Mouse (Mus musculus): Measurements from ENCODE around the gene T. TPM values are rescaled to one million over a fixed set of nuclear protein-coding genes. Genes with fewer than 3 reads are reported as not detected.

The T gene
- total and polyA plus RNA-seq, 2 experiments: not detected

- Histone ChIP-seq H3K36me3 (ENCODE audit: control insufficient read depth, insufficient read depth, low read length) (no peaks in the 10 kb centered on the region), H3K27me3 (ENCODE audit: control insufficient read depth, insufficient read depth, low read length) (no peaks in the 10 kb centered on the region), H3K9ac (ENCODE audit: low read depth, low read length) (no peak overlapping the region), H3K79me2 (ENCODE audit: control insufficient read depth, insufficient read depth, low read length) (no peaks in the 10 kb centered on the region), H3K4me1 (ENCODE audit: control insufficient read depth, insufficient read depth, low read length) (peaks cover 5% of the 10 kb centered on the region; the same call in 1 of the 2 replicates), H3K4me3 (ENCODE audit: insufficient read depth, low read depth, low read length) (no peak overlapping the region), H3K27ac (replicated peaks; ENCODE audit: insufficient read depth, low read depth, low read length) (no peak overlapping the region)
- 39% methylated on average over 5 of the region's 5 CpGs for WGBS
- DNase-seq (ENCODE audit: extremely low read depth, low read depth, low spot score): no peak
- no peak for TF ChIP-seq POLR2A (IDR thresholded peaks at IDR 0.05; ENCODE audit: extremely low read depth, insufficient read depth, low read length)
- TF ChIP-seq CTCF (IDR thresholded peaks at IDR 0.05; ENCODE audit: low read depth, low read length): no peak
These were observed 12.7 kb upstream of the T start for GRCm38 (mm10) chr17:8421517-8421916.

- DNase-seq (ENCODE audit: extremely low read depth, low read depth, low spot score): peak; percentile 7
These were observed 10.9 kb upstream of the T start for GRCm38 (mm10) chr17:8423283-8423682.

GRCm38 (mm10) chr17:8429436-8429835, 4.8 kb upstream of the T start:
- Histone ChIP-seq H3K27me3 (ENCODE audit: control insufficient read depth, insufficient read depth, low read length) (peaks cover 17% of the 10 kb centered on the region; the same call in 1 of the 2 replicates), H3K27ac (replicated peaks; ENCODE audit: insufficient read depth, low read depth, low read length) (no peak overlapping the region), H3K9ac (ENCODE audit: low read depth, low read length) (no peak overlapping the region), H3K4me3 (ENCODE audit: insufficient read depth, low read depth, low read length) (no peak overlapping the region), H3K36me3 (ENCODE audit: control insufficient read depth, insufficient read depth, low read length) (no peaks in the 10 kb centered on the region), H3K79me2 (ENCODE audit: control insufficient read depth, insufficient read depth, low read length) (no peaks in the 10 kb centered on the region), H3K4me1 (ENCODE audit: control insufficient read depth, insufficient read depth, low read length) (no peaks in the 10 kb centered on the region)
- DNase-seq (ENCODE audit: extremely low read depth, low read depth, low spot score): no peak
- 6% methylated on average over 16 of the region's 16 CpGs for WGBS
- TF ChIP-seq POLR2A (IDR thresholded peaks at IDR 0.05; ENCODE audit: extremely low read depth, insufficient read depth, low read length): no peak
- no peak for TF ChIP-seq CTCF (IDR thresholded peaks at IDR 0.05; ENCODE audit: low read depth, low read length)

More at GRCm38 (mm10) chr17:8423283-8423682, 10.9 kb upstream of the T start:
- H3K79me2 ChIP-seq (ENCODE audit: control insufficient read depth, insufficient read depth, low read length): no peaks in the 10 kb centered on the region
- no peak overlapping the region for H3K9ac ChIP-seq (ENCODE audit: low read depth, low read length)
- no peaks in the 10 kb centered on the region for H3K27me3 ChIP-seq (ENCODE audit: control insufficient read depth, insufficient read depth, low read length)
- no peak overlapping the region for H3K4me3 ChIP-seq (ENCODE audit: insufficient read depth, low read depth, low read length)
- 52% methylated on average over 2 of the region's 2 CpGs for WGBS
- peaks cover 5% of the 10 kb centered on the region; the same call in 1 of the 2 replicates for H3K4me1 ChIP-seq (ENCODE audit: control insufficient read depth, insufficient read depth, low read length)
- TF ChIP-seq CTCF (IDR thresholded peaks at IDR 0.05; ENCODE audit: low read depth, low read length): peak; percentile 76
- TF ChIP-seq POLR2A (IDR thresholded peaks at IDR 0.05; ENCODE audit: extremely low read depth, insufficient read depth, low read length): no peak
- H3K36me3 ChIP-seq (ENCODE audit: control insufficient read depth, insufficient read depth, low read length): no peaks in the 10 kb centered on the region
- no peak overlapping the region for H3K27ac ChIP-seq (replicated peaks; ENCODE audit: insufficient read depth, low read depth, low read length)

- no peaks in the 10 kb centered on the region for H3K4me1 ChIP-seq (ENCODE audit: control insufficient read depth, insufficient read depth, low read length)
- TF ChIP-seq CTCF (IDR thresholded peaks at IDR 0.05; ENCODE audit: low read depth, low read length) (no peak), POLR2A (IDR thresholded peaks at IDR 0.05; ENCODE audit: extremely low read depth, insufficient read depth, low read length) (no peak)
- 5% methylated on average over 5 of the region's 5 CpGs for WGBS
- no peak overlapping the region for H3K27ac ChIP-seq (replicated peaks; ENCODE audit: insufficient read depth, low read depth, low read length)
- H3K9ac ChIP-seq (ENCODE audit: low read depth, low read length): no peak overlapping the region
- no peaks in the 10 kb centered on the region for H3K36me3 ChIP-seq (ENCODE audit: control insufficient read depth, insufficient read depth, low read length)
- peaks cover 20% of the 10 kb centered on the region; the same call in 1 of the 2 replicates for H3K27me3 ChIP-seq (ENCODE audit: control insufficient read depth, insufficient read depth, low read length)
- no peak for DNase-seq (ENCODE audit: extremely low read depth, low read depth, low spot score)
- H3K79me2 ChIP-seq (ENCODE audit: control insufficient read depth, insufficient read depth, low read length): no peaks in the 10 kb centered on the region
- no peak overlapping the region for H3K4me3 ChIP-seq (ENCODE audit: insufficient read depth, low read depth, low read length)
These were observed 4.3 kb upstream of the T start for GRCm38 (mm10) chr17:8429896-8430295.

- Histone ChIP-seq H3K36me3 (ENCODE audit: control insufficient read depth, insufficient read depth, low read length) (no peaks in the 10 kb centered on the region), H3K9ac (ENCODE audit: low read depth, low read length) (no peak overlapping the region), H3K4me1 (ENCODE audit: control insufficient read depth, insufficient read depth, low read length) (no peaks in the 10 kb centered on the region), H3K79me2 (ENCODE audit: control insufficient read depth, insufficient read depth, low read length) (no peaks in the 10 kb centered on the region), H3K27ac (replicated peaks; ENCODE audit: insufficient read depth, low read depth, low read length) (no peak overlapping the region), H3K4me3 (ENCODE audit: insufficient read depth, low read depth, low read length) (no peak overlapping the region), H3K27me3 (ENCODE audit: control insufficient read depth, insufficient read depth, low read length) (peaks cover 20% of the 10 kb centered on the region; the same call in 1 of the 2 replicates)
- no peak for DNase-seq (ENCODE audit: extremely low read depth, low read depth, low spot score)
- WGBS: 3% methylated on average over 17 of the region's 17 CpGs
- TF ChIP-seq POLR2A (IDR thresholded peaks at IDR 0.05; ENCODE audit: extremely low read depth, insufficient read depth, low read length): no peak
These were observed 1.9 kb upstream of the T start for GRCm38 (mm10) chr17:8432179-8432800.
